ENCODE assay signal across 8 mouse cellular contexts in the genomic region with DNA sequence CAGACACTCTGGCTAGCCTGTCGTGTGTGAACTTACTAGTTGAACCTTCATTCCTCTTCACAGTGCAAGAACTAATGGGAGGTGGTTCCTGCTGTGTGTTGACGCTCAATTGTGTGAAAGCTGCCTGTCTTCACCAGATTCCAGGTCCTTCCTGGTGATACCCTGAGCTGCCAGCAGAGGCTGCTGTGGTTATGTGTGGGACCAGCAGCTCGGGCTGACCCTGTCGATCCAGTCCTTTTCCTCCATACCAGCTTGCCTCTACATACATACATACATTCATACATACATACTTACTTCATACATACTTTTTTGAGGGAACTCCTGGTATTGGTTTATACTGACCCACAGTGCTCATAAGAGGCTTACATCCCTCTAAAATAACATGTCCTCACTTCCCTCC. TPM values are rescaled to one million over a fixed set of nuclear protein-coding genes. Genes with fewer than 3 reads are reported as not detected.
DNase-seq lines count a peak whose midpoint lies in the region; ATAC-seq and TF ChIP-seq lines count a peak whose summit lies in the region.

No protein-coding gene starts in this region.

- no peak overlapping the region for H3K9ac ChIP-seq in hindbrain, embryonic 12.5 days
- no peak overlapping the region for H3K9ac ChIP-seq in intestine, embryonic 14.5 days (ENCODE audit: low read length)

- no peaks in the 10 kb centered on the region for H3K9me3 ChIP-seq in hindbrain, embryonic 10.5 days
- H3K9me3 ChIP-seq in hindbrain, embryonic 12.5 days (replicated peaks): no peaks in the 10 kb centered on the region
- no peaks in the 10 kb centered on the region for H3K9me3 ChIP-seq in intestine, embryonic 14.5 days (ENCODE audit: control insufficient read depth, low read length)

- no peak overlapping the region for H3K4me2 ChIP-seq in hindbrain, embryonic 12.5 days (replicated peaks)
- no peak overlapping the region for H3K4me2 ChIP-seq in intestine, embryonic 14.5 days (ENCODE audit: low read length)

- peak; percentile 75 for DNase-seq in hindbrain, embryonic 10.5 days (ENCODE audit: low spot score)
- peak; percentile 47 for DNase-seq in cerebellum, adult 8-10 months
- peak; percentile 33 to 79 for DNase-seq in frontal cortex, adult 2 months (ENCODE audit: extremely low spot score in 1 of 2, low spot score in 1 of 2)
- DNase-seq in intestine, embryonic 14.5 days (ENCODE audit: low spot score): peak; percentile 88
- peak; percentile 63 to 75 for DNase-seq in left cerebral cortex, adult 2 months (ENCODE audit: extremely low spot score in 1 of 2, low spot score in 2 of 2)

- peaks cover 86% of the 10 kb centered on the region for H3K36me3 ChIP-seq in hindbrain, embryonic 10.5 days
- H3K36me3 ChIP-seq in hindbrain, embryonic 12.5 days: peaks cover 76% of the 10 kb centered on the region
- peaks cover 79% of the 10 kb centered on the region for H3K36me3 ChIP-seq in intestine, embryonic 14.5 days (ENCODE audit: control insufficient read depth, insufficient read depth, low read length)
- H3K36me3 ChIP-seq in small intestine, adult 2 months (ENCODE audit: control insufficient read depth, insufficient read depth, low read length): peaks cover 56% of the 10 kb centered on the region

- H3K4me1 ChIP-seq in hindbrain, embryonic 10.5 days (replicated peaks): no peaks in the 10 kb centered on the region; the same call in 1 of the 2 replicates
- H3K4me1 ChIP-seq in hindbrain, embryonic 12.5 days: no peaks in the 10 kb centered on the region
- H3K4me1 ChIP-seq in intestine, embryonic 14.5 days (replicated peaks; ENCODE audit: control insufficient read depth, insufficient read depth, low read length): no peaks in the 10 kb centered on the region
- no peaks in the 10 kb centered on the region for H3K4me1 ChIP-seq in small intestine, adult 2 months (ENCODE audit: control insufficient read depth, insufficient read depth, insufficient read length, low read length)

- TF ChIP-seq POLR2A in small intestine, adult 2 months (IDR thresholded peaks at IDR 0.05; ENCODE audit: low read depth, low read length): no peak

- H3K27ac ChIP-seq in hindbrain, embryonic 10.5 days: no peak overlapping the region
- H3K27ac ChIP-seq in hindbrain, embryonic 12.5 days: no peak overlapping the region
- H3K27ac ChIP-seq in intestine, embryonic 14.5 days (ENCODE audit: low read depth): no peak overlapping the region
- H3K27ac ChIP-seq in left cerebral cortex, adult 2 months: no peak overlapping the region
- no peak overlapping the region for H3K27ac ChIP-seq in small intestine, adult 2 months (ENCODE audit: insufficient read depth, low read depth, low read length)

- H3K27me3 ChIP-seq in hindbrain, embryonic 10.5 days (ENCODE audit: insufficient read depth, poor library complexity, severe bottlenecking): no peaks in the 10 kb centered on the region
- no peaks in the 10 kb centered on the region for H3K27me3 ChIP-seq in hindbrain, embryonic 12.5 days
- H3K27me3 ChIP-seq in intestine, embryonic 14.5 days (replicated peaks; ENCODE audit: control insufficient read depth, insufficient read depth, low read length): no peaks in the 10 kb centered on the region
- H3K27me3 ChIP-seq in small intestine, adult 2 months (ENCODE audit: control insufficient read depth, insufficient read depth, low read length): no peaks in the 10 kb centered on the region

- H3K4me3 ChIP-seq in hindbrain, embryonic 10.5 days: no peak overlapping the region; the same call in 1 of the 2 replicates
- no peak overlapping the region for H3K4me3 ChIP-seq in hindbrain, embryonic 12.5 days
- H3K4me3 ChIP-seq in intestine, embryonic 14.5 days (ENCODE audit: low read depth, low read length): no peak overlapping the region
- H3K4me3 ChIP-seq in left cerebral cortex, adult 2 months: no peak overlapping the region
- no peak overlapping the region for H3K4me3 ChIP-seq in small intestine, adult 2 months (ENCODE audit: low read depth, low read length)

- TF ChIP-seq CTCF in left cerebral cortex, adult 2 months (IDR thresholded peaks at IDR 0.05): peak; percentile 97
- peak; percentile 82; the same call in 1 of the 2 replicates for TF ChIP-seq CTCF in small intestine, adult 2 months (IDR thresholded peaks at IDR 0.05; ENCODE audit: extremely low read depth, insufficient read length, insufficient replicate concordance, low read depth, low read length)

- intact Hi-C loops in left cerebral cortex, adult 2 months (cut with DNase I): loop anchor here (1.0 kb wide), 1 partner anchor 72 kb away; no protein-coding TSS in a partner anchor

- no peak for ATAC-seq in hindbrain, embryonic 12.5 days (ENCODE audit: low FRiP score)
- ATAC-seq in intestine, embryonic 14.5 days (replicated peaks; ENCODE audit: low FRiP score, low TSS enrichment, low read depth): 0 out of 2 replicates have a peak, but pooled peaks have one; percentile 44
- ATAC-seq in megakaryocyte progenitor cell, adult 5-6 weeks (replicated peaks; ENCODE audit: poor library complexity): peak; percentile 82

- 19% methylated on average over 4 of the region's 4 CpGs for WGBS in hindbrain, embryonic 10.5 days
- 14% methylated on average over 4 of the region's 4 CpGs for WGBS in hindbrain, embryonic 12.5 days
- whole genome bisulfite sequencing in intestine, embryonic 14.5 days: 13% methylated on average over 4 of the region's 4 CpGs
- 6% methylated on average over 4 of the region's 4 CpGs for WGBS in small intestine, adult 2 months

RNA-seq across cellular contexts. Expression of gene Aoc2, which starts 1.3 kb away (rescaled TPM):
- 1.5 and 2.1 TPM in 2 replicates for polyA plus RNA-seq in hindbrain, embryonic 10.5 days (2016; fragmentation: Nextera tagmentation; extraction: Ambion mirVana)
- polyA plus RNA-seq in hindbrain, embryonic 12.5 days (2016; fragmentation: Nextera tagmentation; extraction: Ambion mirVana): 2.4 and 3.5 TPM in 2 replicates
- polyA plus RNA-seq in frontal cortex, adult 2 months (2012; rRNA removed): 4.5 and 5.1 TPM in 2 replicates
- polyA plus RNA-seq in intestine, embryonic 14.5 days (2014; fragmentation: Nextera tagmentation; extraction: Ambion mirVana): 1.4 and 1.8 TPM in 2 replicates
- 1 to 10 TPM; 7.2 to 9.4 TPM for total RNA-seq in left cerebral cortex, adult 2 months (2021)
- total RNA-seq in megakaryocyte progenitor cell, adult 5-6 weeks (2015): 1.5 and 2.0 TPM in 2 replicates
- total RNA-seq in megakaryocyte progenitor cell, adult 5-6 weeks (2017): 0.75 and 1.6 TPM in 2 replicates
- polyA plus RNA-seq in small intestine, adult 2 months (2012; rRNA removed): 2.7 and 5.9 TPM in 2 replicates

RNA-seq across cellular contexts. Expression of gene Aoc3, which starts 6.8 kb away (rescaled TPM):
- 0.06 TPM in 1 of 2 replicates, not detected in the other for polyA plus RNA-seq in hindbrain, embryonic 10.5 days (2016; fragmentation: Nextera tagmentation; extraction: Ambion mirVana)
- 0.07 TPM in 1 of 2 replicates, not detected in the other for polyA plus RNA-seq in hindbrain, embryonic 12.5 days (2016; fragmentation: Nextera tagmentation; extraction: Ambion mirVana)
- polyA plus RNA-seq in frontal cortex, adult 2 months (2012; rRNA removed): 0.71 and 0.88 TPM in 2 replicates
- polyA plus RNA-seq in intestine, embryonic 14.5 days (2014; fragmentation: Nextera tagmentation; extraction: Ambion mirVana): 1.9 and 2.3 TPM in 2 replicates
- total RNA-seq in left cerebral cortex, adult 2 months (2021): under 1 TPM; 0.63 TPM
- 0.15 and 0.29 TPM in 2 replicates for total RNA-seq in megakaryocyte progenitor cell, adult 5-6 weeks (2015)
- total RNA-seq in megakaryocyte progenitor cell, adult 5-6 weeks (2017): not detected in 2 replicates
- 6.6 and 8.9 TPM in 2 replicates for polyA plus RNA-seq in small intestine, adult 2 months (2012; rRNA removed)

RNA-seq across cellular contexts. Expression of gene Psme3, which starts 7.6 kb away (rescaled TPM):
- polyA plus RNA-seq in hindbrain, embryonic 10.5 days (2016; fragmentation: Nextera tagmentation; extraction: Ambion mirVana): 166 and 190 TPM in 2 replicates
- 157 and 169 TPM in 2 replicates for polyA plus RNA-seq in hindbrain, embryonic 12.5 days (2016; fragmentation: Nextera tagmentation; extraction: Ambion mirVana)
- polyA plus RNA-seq in frontal cortex, adult 2 months (2012; rRNA removed): 101 and 108 TPM in 2 replicates
- polyA plus RNA-seq in intestine, embryonic 14.5 days (2014; fragmentation: Nextera tagmentation; extraction: Ambion mirVana): 112 and 118 TPM in 2 replicates
- total RNA-seq in left cerebral cortex, adult 2 months (2021): 100 to 1,000 TPM; 125 to 132 TPM
- 208 and 220 TPM in 2 replicates for total RNA-seq in megakaryocyte progenitor cell, adult 5-6 weeks (2015)
- 116 and 120 TPM in 2 replicates for total RNA-seq in megakaryocyte progenitor cell, adult 5-6 weeks (2017)
- polyA plus RNA-seq in small intestine, adult 2 months (2012; rRNA removed): 19.9 and 36.7 TPM in 2 replicates

RNA-seq across cellular contexts. Expression of gene Becn1, which starts 21.5 kb away (rescaled TPM):
- 153 and 166 TPM in 2 replicates for polyA plus RNA-seq in hindbrain, embryonic 10.5 days (2016; fragmentation: Nextera tagmentation; extraction: Ambion mirVana)
- 154 and 158 TPM in 2 replicates for polyA plus RNA-seq in hindbrain, embryonic 12.5 days (2016; fragmentation: Nextera tagmentation; extraction: Ambion mirVana)
- polyA plus RNA-seq in frontal cortex, adult 2 months (2012; rRNA removed): 177 and 195 TPM in 2 replicates
- 141 and 155 TPM in 2 replicates for polyA plus RNA-seq in intestine, embryonic 14.5 days (2014; fragmentation: Nextera tagmentation; extraction: Ambion mirVana)
- 100 to 1,000 TPM; 210 to 218 TPM for total RNA-seq in left cerebral cortex, adult 2 months (2021)
- total RNA-seq in megakaryocyte progenitor cell, adult 5-6 weeks (2015): 49.8 and 61.2 TPM in 2 replicates
- total RNA-seq in megakaryocyte progenitor cell, adult 5-6 weeks (2017): 161 and 166 TPM in 2 replicates
- polyA plus RNA-seq in small intestine, adult 2 months (2012; rRNA removed): 157 and 163 TPM in 2 replicates

RNA-seq across cellular contexts. Expression of gene G6pc, which starts 43.8 kb away (rescaled TPM):
- not detected in 2 replicates for polyA plus RNA-seq in hindbrain, embryonic 10.5 days (2016; fragmentation: Nextera tagmentation; extraction: Ambion mirVana)
- not detected in 2 replicates for polyA plus RNA-seq in hindbrain, embryonic 12.5 days (2016; fragmentation: Nextera tagmentation; extraction: Ambion mirVana)
- polyA plus RNA-seq in frontal cortex, adult 2 months (2012; rRNA removed): not detected in 2 replicates
- not detected in 2 replicates for polyA plus RNA-seq in intestine, embryonic 14.5 days (2014; fragmentation: Nextera tagmentation; extraction: Ambion mirVana)
- total RNA-seq in left cerebral cortex, adult 2 months (2021): not detected
- not detected in 2 replicates for total RNA-seq in megakaryocyte progenitor cell, adult 5-6 weeks (2015)
- total RNA-seq in megakaryocyte progenitor cell, adult 5-6 weeks (2017): not detected in 2 replicates
- 8.8 and 9.7 TPM in 2 replicates for polyA plus RNA-seq in small intestine, adult 2 months (2012; rRNA removed)
